Comparison of ENCODE assay signal across 11 mouse cellular contexts in the genomic region with DNA sequence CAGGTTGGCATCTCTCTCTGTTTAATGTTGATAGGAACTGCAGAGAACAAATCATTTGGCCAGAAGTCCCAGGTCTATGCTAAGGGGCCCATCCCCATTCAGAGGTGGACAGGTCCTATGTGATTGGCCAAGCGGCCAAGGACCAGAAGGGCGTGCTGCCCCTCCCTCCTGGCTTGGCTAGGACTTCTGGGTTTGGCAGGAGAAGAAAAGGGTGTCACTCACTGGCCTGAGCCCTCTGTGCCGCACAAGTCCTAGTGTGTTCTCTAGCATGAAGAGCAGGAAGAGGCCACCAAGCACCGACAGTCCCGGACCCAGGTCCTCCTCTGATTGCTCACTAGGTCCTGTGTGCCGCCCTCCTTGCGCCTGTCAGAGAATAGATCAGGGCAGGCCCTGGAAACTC. TPM values are rescaled to one million over a fixed set of nuclear protein-coding genes. Genes with fewer than 3 reads are reported as not detected.
A peak's percentile ranks its signal among the peaks of the same experiment; 100 is the strongest.
DNase-seq lines count a peak whose midpoint lies in the region; ATAC-seq lines count a peak whose summit lies in the region.
"Had no signal": no experiment of that assay in that cellular context is flagged by ENCODE, and none has a peak within 500 bp of the region (broad histone marks: within the 10 kb centered on the region; RNA-seq: fewer than 3 reads in every experiment).

No protein-coding gene starts in this region.

- H3K9me3 ChIP-seq in hindbrain, embryonic 10.5 days, result no peaks in the 10 kb centered on the region
- no peaks in the 10 kb centered on the region for H3K9me3 ChIP-seq in hindbrain, embryonic 14.5 days (ENCODE audit: control insufficient read depth, low read length)
- H3K9me3 ChIP-seq in hindbrain, embryonic 16.5 days (ENCODE audit: control insufficient read depth, low read length), result no peaks in the 10 kb centered on the region

- peaks cover 55% of the 10 kb centered on the region for H3K4me1 ChIP-seq in hindbrain, embryonic 10.5 days (replicated peaks)
- H3K4me1 ChIP-seq in hindbrain, embryonic 14.5 days (replicated peaks; ENCODE audit: control insufficient read depth, insufficient read depth, low read length), result 0 out of 2 replicates have a peak, but pooled peaks cover 2% of the 10 kb centered on the region
- H3K4me1 ChIP-seq in hindbrain, embryonic 16.5 days (ENCODE audit: control insufficient read depth, insufficient read depth, low read depth, low read length), result no peaks in the 10 kb centered on the region; the same call in 1 of the 2 replicates

- no peak overlapping the region for H3K4me2 ChIP-seq in hindbrain, embryonic 14.5 days (replicated peaks)
- H3K4me2 ChIP-seq in hindbrain, embryonic 16.5 days (ENCODE audit: low read length), result no peak overlapping the region

- H3K27ac ChIP-seq in hindbrain, embryonic 10.5 days, result peak overlapping the region; percentile 74
- H3K27ac ChIP-seq in hindbrain, embryonic 14.5 days, result no peak overlapping the region
- H3K27ac ChIP-seq in hindbrain, embryonic 16.5 days (ENCODE audit: low read depth, low read length), result no peak overlapping the region
- H3K27ac ChIP-seq: kidney, postnatal 0 days had no signal

- no peak overlapping the region for H3K9ac ChIP-seq in hindbrain, embryonic 14.5 days
- H3K9ac ChIP-seq in hindbrain, embryonic 16.5 days (ENCODE audit: low read depth, low read length), result no peak overlapping the region

- no peaks in the 10 kb centered on the region for H3K27me3 ChIP-seq in hindbrain, embryonic 10.5 days (ENCODE audit: insufficient read depth, poor library complexity, severe bottlenecking)
- no peaks in the 10 kb centered on the region for H3K27me3 ChIP-seq in hindbrain, embryonic 14.5 days (ENCODE audit: control insufficient read depth, insufficient read depth, low read length)
- H3K27me3 ChIP-seq in hindbrain, embryonic 16.5 days (replicated peaks; ENCODE audit: control insufficient read depth, insufficient read depth, low read length), result no peaks in the 10 kb centered on the region

- DNase-seq in adrenal gland, postnatal 10 days, result peak; percentile 56
- no peak for DNase-seq in adrenal gland, adult 8-10 months
- no peak for DNase-seq in hindbrain, embryonic 10.5 days (ENCODE audit: low spot score)
- no peak for DNase-seq in hindbrain, embryonic 14.5 days (ENCODE audit: low spot score)
- DNase-seq in brain, adult 2 months (ENCODE audit: low read depth, low spot score), result peak; percentile 79
- DNase-seq: lung, postnatal 14 days had no signal

- no peak for ATAC-seq in hindbrain, embryonic 14.5 days (ENCODE audit: low FRiP score)
- ATAC-seq in hindbrain, embryonic 16.5 days, result 0 out of 2 replicates have a peak, but pooled peaks have one; percentile 31
- no peak for ATAC-seq in CD4-positive, CD25-positive, alpha-beta regulatory T cell, adult 4 months
- ATAC-seq in megakaryocyte progenitor cell, adult 5-6 weeks (replicated peaks; ENCODE audit: poor library complexity), result no peak

- H3K36me3 ChIP-seq in hindbrain, embryonic 10.5 days, result peaks cover 74% of the 10 kb centered on the region
- peaks cover 23% of the 10 kb centered on the region for H3K36me3 ChIP-seq in hindbrain, embryonic 14.5 days (replicated peaks; ENCODE audit: control insufficient read depth, insufficient read depth)
- H3K36me3 ChIP-seq in hindbrain, embryonic 16.5 days (ENCODE audit: control insufficient read depth, insufficient read depth, low read length), result peaks cover 8% of the 10 kb centered on the region

- no peak overlapping the region for H3K4me3 ChIP-seq in hindbrain, embryonic 10.5 days
- no peak overlapping the region for H3K4me3 ChIP-seq in hindbrain, embryonic 14.5 days (replicated peaks; ENCODE audit: low read length)
- no peak overlapping the region for H3K4me3 ChIP-seq in hindbrain, embryonic 16.5 days (ENCODE audit: low read length)

- 62% methylated on average over 7 of the region's 7 CpGs for WGBS in hindbrain, embryonic 10.5 days
- WGBS in hindbrain, embryonic 14.5 days, result 60% methylated on average over 7 of the region's 7 CpGs
- WGBS in hindbrain, embryonic 16.5 days, result 56% methylated on average over 7 of the region's 7 CpGs

RNA-seq across cellular contexts. Expression of gene Slc39a5, which starts 3.6 kb away (rescaled TPM):
- total RNA-seq in adrenal gland, postnatal 10 days (2021), result 1 to 10 TPM; 2.3 to 5.9 TPM
- total RNA-seq in adrenal gland, adult 8-10 months (2022), result under 1 TPM in 2 of 4 experiments, not detected in 2; 0.24 to 0.40 TPM
- 0.55 TPM in 1 of 2 replicates, not detected in the other for polyA plus RNA-seq in hindbrain, embryonic 10.5 days (2016; fragmentation: Nextera tagmentation; extraction: Ambion mirVana)
- polyA plus RNA-seq in hindbrain, embryonic 14.5 days (2014; fragmentation: Nextera tagmentation; extraction: Ambion mirVana), result 0.22 TPM in 1 of 2 replicates, not detected in the other
- polyA plus RNA-seq in hindbrain, embryonic 16.5 days (2015; fragmentation: Nextera tagmentation; extraction: Ambion mirVana), result 0.36 and 0.41 TPM in 2 replicates
- not detected for polyA plus RNA-seq in CD4-positive, CD25-positive, alpha-beta regulatory T cell, adult 4 months (2017; shearing (Covaris generic))
- total RNA-seq in megakaryocyte progenitor cell, adult 5-6 weeks (2015), result not detected in 2 replicates
- total RNA-seq in megakaryocyte progenitor cell, adult 5-6 weeks (2017), result not detected in 2 replicates
- polyA plus RNA-seq: neural tube, embryonic 11.5 days had no signal

RNA-seq across cellular contexts. Expression of gene Nabp2, which starts 13.8 kb away (rescaled TPM):
- total RNA-seq in adrenal gland, postnatal 10 days (2021), result 10 to 100 TPM; 58.0 to 59.9 TPM
- 10 to 100 TPM; 76.6 to 93.8 (median 86.8) TPM for total RNA-seq in adrenal gland, adult 8-10 months (2022)
- polyA plus RNA-seq in hindbrain, embryonic 10.5 days (2016; fragmentation: Nextera tagmentation; extraction: Ambion mirVana), result 144 and 147 TPM in 2 replicates
- 134 and 140 TPM in 2 replicates for polyA plus RNA-seq in hindbrain, embryonic 14.5 days (2014; fragmentation: Nextera tagmentation; extraction: Ambion mirVana)
- 126 and 150 TPM in 2 replicates for polyA plus RNA-seq in hindbrain, embryonic 16.5 days (2015; fragmentation: Nextera tagmentation; extraction: Ambion mirVana)
- 10 to 100 TPM; 63.3 to 77.5 TPM for polyA plus RNA-seq in CD4-positive, CD25-positive, alpha-beta regulatory T cell, adult 4 months (2017; shearing (Covaris generic))
- total RNA-seq in megakaryocyte progenitor cell, adult 5-6 weeks (2015), result 79.4 and 105 TPM in 2 replicates
- total RNA-seq in megakaryocyte progenitor cell, adult 5-6 weeks (2017), result 68.8 and 72.2 TPM in 2 replicates

RNA-seq across cellular contexts. Expression of gene Rnf41, which starts 14.0 kb away (rescaled TPM):
- total RNA-seq in adrenal gland, postnatal 10 days (2021), result 10 to 100 TPM; 37.4 TPM
- 10 to 100 TPM; 39.1 to 55.4 (median 50.8) TPM for total RNA-seq in adrenal gland, adult 8-10 months (2022)
- 46.7 and 48.0 TPM in 2 replicates for polyA plus RNA-seq in hindbrain, embryonic 10.5 days (2016; fragmentation: Nextera tagmentation; extraction: Ambion mirVana)
- 70.9 and 83.7 TPM in 2 replicates for polyA plus RNA-seq in hindbrain, embryonic 14.5 days (2014; fragmentation: Nextera tagmentation; extraction: Ambion mirVana)
- polyA plus RNA-seq in hindbrain, embryonic 16.5 days (2015; fragmentation: Nextera tagmentation; extraction: Ambion mirVana), result 96.7 and 98.3 TPM in 2 replicates
- polyA plus RNA-seq in CD4-positive, CD25-positive, alpha-beta regulatory T cell, adult 4 months (2017; shearing (Covaris generic)), result 10 to 100 TPM; 28.7 to 51.8 TPM
- 15.7 and 20.9 TPM in 2 replicates for total RNA-seq in megakaryocyte progenitor cell, adult 5-6 weeks (2015)
- 20.1 and 21.0 TPM in 2 replicates for total RNA-seq in megakaryocyte progenitor cell, adult 5-6 weeks (2017)

RNA-seq across cellular contexts. Expression of gene Ankrd52, which starts 20.6 kb away (rescaled TPM):
- total RNA-seq in adrenal gland, postnatal 10 days (2021), result 10 to 100 TPM; 53.3 to 57.8 TPM
- total RNA-seq in adrenal gland, adult 8-10 months (2022), result 10 to 100 TPM; 53.7 to 90.5 (median 68.1) TPM
- polyA plus RNA-seq in hindbrain, embryonic 10.5 days (2016; fragmentation: Nextera tagmentation; extraction: Ambion mirVana), result 9.6 and 10.3 TPM in 2 replicates
- polyA plus RNA-seq in hindbrain, embryonic 14.5 days (2014; fragmentation: Nextera tagmentation; extraction: Ambion mirVana), result 13.0 and 15.4 TPM in 2 replicates
- 9.9 and 12.1 TPM in 2 replicates for polyA plus RNA-seq in hindbrain, embryonic 16.5 days (2015; fragmentation: Nextera tagmentation; extraction: Ambion mirVana)
- polyA plus RNA-seq in CD4-positive, CD25-positive, alpha-beta regulatory T cell, adult 4 months (2017; shearing (Covaris generic)), result 1 to 10 TPM; 2.3 to 3.3 TPM
- total RNA-seq in megakaryocyte progenitor cell, adult 5-6 weeks (2015), result 48.6 and 48.9 TPM in 2 replicates
- total RNA-seq in megakaryocyte progenitor cell, adult 5-6 weeks (2017), result 9.0 and 11.6 TPM in 2 replicates

RNA-seq across cellular contexts. Expression of gene Coq10a, which starts 28.7 kb away (rescaled TPM):
- total RNA-seq in adrenal gland, postnatal 10 days (2021), result 100 to 1,000 TPM in 1 of 2 experiments, 10 to 100 TPM in 1; 99.9 to 128 TPM
- total RNA-seq in adrenal gland, adult 8-10 months (2022), result 100 to 1,000 TPM in 2 of 4 experiments, 10 to 100 TPM in 2; 72.2 to 114 (median 86.6) TPM
- 14.5 and 21.6 TPM in 2 replicates for polyA plus RNA-seq in hindbrain, embryonic 10.5 days (2016; fragmentation: Nextera tagmentation; extraction: Ambion mirVana)
- polyA plus RNA-seq in hindbrain, embryonic 14.5 days (2014; fragmentation: Nextera tagmentation; extraction: Ambion mirVana), result 50.8 and 54.2 TPM in 2 replicates
- polyA plus RNA-seq in hindbrain, embryonic 16.5 days (2015; fragmentation: Nextera tagmentation; extraction: Ambion mirVana), result 11.4 and 32.3 TPM in 2 replicates
- 10 to 100 TPM; 14.5 to 15.7 TPM for polyA plus RNA-seq in CD4-positive, CD25-positive, alpha-beta regulatory T cell, adult 4 months (2017; shearing (Covaris generic))
- total RNA-seq in megakaryocyte progenitor cell, adult 5-6 weeks (2015), result 13.8 and 17.6 TPM in 2 replicates
- total RNA-seq in megakaryocyte progenitor cell, adult 5-6 weeks (2017), result 8.8 and 9.4 TPM in 2 replicates

Comparison
In these comparisons a context has a peak if more than half of its experiments do, and no peak if none do; other contexts are left out.
1. DNase-seq: peak in adrenal gland, postnatal 10 days (single experiment) and brain, adult 2 months (single experiment); none in adrenal gland, adult 8-10 months (single experiment), hindbrain, embryonic 10.5 days (single experiment) and hindbrain, embryonic 14.5 days (single experiment).